Mouse (Mus musculus) lung, postnatal 0 days (tissue): ENCODE results near the gene Adamtsl2. TPM values are rescaled to one million over a fixed set of nuclear protein-coding genes. Genes with fewer than 3 reads are reported as not detected.

ENCODE experiments used
- ATAC-seq: fragments of 200-750 bp; cut with Nextera tagmentation; 2 replicates; pipeline ENCODE4 v1.8.0; 2017; ENCODE audit warnings: moderate library complexity
- DNase-seq: peaks from one replicate; pipeline ENCODE4 v3.0.0-alpha.2; 2016; ENCODE audit warnings: low spot score
- H3K27ac ChIP-seq: fragments of 300-500 bp; sonication (generic); 2 replicates; pipeline ENCODE4 v1.5.1; 2014; ENCODE audit warnings: antibody characterized with exemption, mild to moderate bottlenecking, low read length, mixed read lengths
- H3K27me3 ChIP-seq: fragments of 300-500 bp; sonication (generic); replicated peaks from 2 replicates; pipeline ENCODE4 v1.6.1; 2014; ENCODE audit warnings: low read length, mixed read lengths; ENCODE audit not compliant: insufficient read depth
- H3K36me3 ChIP-seq: fragments of 300-500 bp; sonication (generic); 2 replicates; pipeline ENCODE4 v1.6.1; 2014; ENCODE audit warnings: low read length, mixed read lengths; ENCODE audit not compliant: insufficient read depth
- H3K4me1 ChIP-seq: fragments of 300-500 bp; sonication (generic); 2 replicates; pipeline ENCODE4 v1.6.1; 2014; ENCODE audit warnings: antibody characterized with exemption, low read depth, low read length, mixed read lengths; ENCODE audit not compliant: insufficient read depth
- H3K4me2 ChIP-seq: fragments of 300-500 bp; sonication (generic); replicated peaks from 2 replicates; pipeline ENCODE4 v1.6.1; 2014; ENCODE audit warnings: low read depth, mild to moderate bottlenecking, low read length, moderate library complexity, mixed read lengths
- H3K4me3 ChIP-seq: fragments of 300-500 bp; sonication (generic); 2 replicates; pipeline ENCODE4 v1.5.1; 2014; ENCODE audit warnings: low read depth, low read length
- H3K9ac ChIP-seq: fragments of 300-500 bp; sonication (generic); replicated peaks from 2 replicates; pipeline ENCODE4 v1.6.1; 2014; ENCODE audit warnings: low read depth, mild to moderate bottlenecking
- H3K9me3 ChIP-seq: fragments of 300-500 bp; sonication (generic); 2 replicates; pipeline ENCODE4 v1.6.1; 2016; ENCODE audit warnings: low read length, mixed read lengths
- CTCF ChIP-seq: IDR thresholded peaks from 2 replicates; pipeline ENCODE4 v1.5.1; 2016; ENCODE audit warnings: antibody characterized with exemption, mild to moderate bottlenecking
- EP300 ChIP-seq: IDR thresholded peaks from 2 replicates; pipeline ENCODE4 v1.6.1; 2016; ENCODE audit warnings: antibody characterized with exemption, mild to moderate bottlenecking, control low read depth
- WGBS: fragments of 180-500 bp; shearing (Covaris S2); extraction: QIAGEN DNeasy Blood & Tissue Kit; methylation state at CpG from one replicate; pipeline ENCODE4 v1.1.7; 2014; 5-methylcytosine and 5-hydroxymethylcytosine counted together
- polyA plus RNA-seq: library from polyadenylated mRNA; unstranded; fragments of >200 nt; fragmentation: Nextera tagmentation; extraction: Ambion mirVana; gene quantifications from 2 replicates; pipeline ENCODE4 v1.2.1, GENCODE M21; 2015

The Adamtsl2 gene
- 50.6 and 52.3 TPM in 2 replicates for polyA plus RNA-seq

- H3K4me1 ChIP-seq: peaks cover 31% of the 10 kb centered on the region; the same call in 1 of the 2 replicates
- no peaks in the 10 kb centered on the region for H3K27me3 ChIP-seq
- H3K27ac ChIP-seq: peak within 1 kb of the TSS; percentile 79
- H3K9me3 ChIP-seq: no peaks in the 10 kb centered on the region
- no peaks in the 10 kb centered on the region for H3K36me3 ChIP-seq
- peak within 1 kb of the TSS; percentile 49 for H3K4me2 ChIP-seq
- 1% methylated on average over 10 of the region's 10 CpGs for WGBS
- peak within 1 kb of the TSS; percentile 40 for H3K4me3 ChIP-seq
- ATAC-seq: peak; percentile 86
- DNase-seq: peak; percentile 93
- H3K9ac ChIP-seq: peak within 1 kb of the TSS; percentile 51
- TF ChIP-seq CTCF: peak; percentile 27; the same call in 1 of the 2 replicates
- TF ChIP-seq EP300: peak; percentile 41; the same call in 1 of the 2 replicates
Observed at GRCm38 (mm10) chr2:27079152-27079584, at the start of gene Adamtsl2. TSS of gene Adamtsl2 (plus strand) at chr2:27079379.

GRCm38 (mm10) chr2:27032361-27032760 lies 46.8 kb upstream of the Adamtsl2 start:
- ATAC-seq (no peak), DNase-seq (no peak)
- Histone ChIP-seq H3K27me3 (no peaks in the 10 kb centered on the region), H3K4me2 (no peak overlapping the region), H3K9ac (no peak overlapping the region), H3K9me3 (no peaks in the 10 kb centered on the region), H3K36me3 (no peaks in the 10 kb centered on the region), H3K4me3 (no peak overlapping the region), H3K27ac (no peak overlapping the region), H3K4me1 (no peaks in the 10 kb centered on the region)
- WGBS: 44% methylated on average over 2 of the region's 2 CpGs
- TF ChIP-seq EP300 (no peak), CTCF (no peak; the same call in 1 of the 2 replicates)

GRCm38 (mm10) chr2:27036003-27036402 lies 43.2 kb upstream of the Adamtsl2 start:
- H3K27ac ChIP-seq: no peak overlapping the region
- H3K4me3 ChIP-seq: no peak overlapping the region
- TF ChIP-seq CTCF (no peak), EP300 (no peak)
- no peaks in the 10 kb centered on the region for H3K4me1 ChIP-seq
- WGBS: 68% methylated on average over 3 of the region's 3 CpGs
- H3K9me3 ChIP-seq: no peaks in the 10 kb centered on the region
- H3K36me3 ChIP-seq: no peaks in the 10 kb centered on the region
- no peak overlapping the region for H3K4me2 ChIP-seq
- no peaks in the 10 kb centered on the region for H3K27me3 ChIP-seq
- ATAC-seq (no peak), DNase-seq (no peak)
- H3K9ac ChIP-seq: no peak overlapping the region

- H3K27me3 ChIP-seq: no peaks in the 10 kb centered on the region
- no peaks in the 10 kb centered on the region for H3K9me3 ChIP-seq
- H3K9ac ChIP-seq: no peak overlapping the region
- no peak overlapping the region for H3K27ac ChIP-seq
- H3K36me3 ChIP-seq: no peaks in the 10 kb centered on the region
- H3K4me2 ChIP-seq: no peak overlapping the region
- 58% methylated on average over 4 of the region's 4 CpGs for WGBS
- no peak overlapping the region for H3K4me3 ChIP-seq
- DNase-seq (no peak), ATAC-seq (no peak)
- TF ChIP-seq CTCF: no peak
- TF ChIP-seq EP300: no peak
- no peaks in the 10 kb centered on the region for H3K4me1 ChIP-seq
Observed at GRCm38 (mm10) chr2:27037008-27037407, 42.2 kb upstream of the Adamtsl2 start.

GRCm38 (mm10) chr2:27038596-27038995 lies 40.6 kb upstream of the Adamtsl2 start:
- Histone ChIP-seq H3K9ac (no peak overlapping the region), H3K36me3 (no peaks in the 10 kb centered on the region), H3K4me2 (no peak overlapping the region), H3K4me3 (no peak overlapping the region), H3K27me3 (no peaks in the 10 kb centered on the region), H3K4me1 (no peaks in the 10 kb centered on the region), H3K27ac (no peak overlapping the region), H3K9me3 (no peaks in the 10 kb centered on the region)
- ATAC-seq (peak; percentile 20), DNase-seq (peak; percentile 76)
- TF ChIP-seq EP300 (no peak), CTCF (peak; percentile 96)
- WGBS: 0% methylated on average over 3 of the region's 3 CpGs

- Histone ChIP-seq H3K4me2 (no peak overlapping the region), H3K4me1 (no peaks in the 10 kb centered on the region), H3K36me3 (no peaks in the 10 kb centered on the region), H3K9me3 (no peaks in the 10 kb centered on the region), H3K4me3 (no peak overlapping the region), H3K27ac (no peak overlapping the region), H3K27me3 (no peaks in the 10 kb centered on the region), H3K9ac (no peak overlapping the region)
- WGBS: 23% methylated on average over 1 of the region's 1 CpGs
- TF ChIP-seq EP300 (no peak), CTCF (peak; percentile 53)
- DNase-seq: no peak
- no peak for ATAC-seq
Observed at GRCm38 (mm10) chr2:27039286-27039685, 39.9 kb upstream of the Adamtsl2 start.
